ENCODE assay signal across 9 mouse cellular contexts in genomic region chr2:164823181-164823585, GRCm38 (mm10). TPM values are rescaled to one million over a fixed set of nuclear protein-coding genes. Genes with fewer than 3 reads are reported as not detected.
A peak's percentile ranks its signal among the peaks of the same experiment; 100 is the strongest.
DNase-seq lines count a peak whose midpoint lies in the region; ATAC-seq and TF ChIP-seq lines count a peak whose summit lies in the region.
"Had no signal": no experiment of that assay in that cellular context is flagged by ENCODE, and none has a peak within 500 bp of the region (broad histone marks: within the 10 kb centered on the region; RNA-seq: fewer than 3 reads in every experiment).

No protein-coding gene starts in this region.

- no peak for TF ChIP-seq CTCF in spleen, adult 2 months (IDR thresholded peaks at IDR 0.05; ENCODE audit: extremely low read depth, insufficient read depth, insufficient read length, insufficient replicate concordance)

- H3K9ac ChIP-seq in lung, embryonic 16.5 days (ENCODE audit: low read length), result peak overlapping the region; percentile 72
- H3K9ac ChIP-seq in stomach, embryonic 16.5 days (ENCODE audit: low read length), result peak overlapping the region; percentile 77

- no peaks in the 10 kb centered on the region for H3K4me1 ChIP-seq in spleen, adult 2 months (ENCODE audit: control insufficient read depth, insufficient read depth, insufficient read length)
- peaks cover 22% of the 10 kb centered on the region for H3K4me1 ChIP-seq in hindbrain, embryonic 10.5 days (replicated peaks)
- H3K4me1 ChIP-seq in lung, embryonic 16.5 days (replicated peaks; ENCODE audit: control insufficient read depth, insufficient read depth, low read length), result peaks cover 5% of the 10 kb centered on the region
- 0 out of 2 replicates have a peak, but pooled peaks cover 8% of the 10 kb centered on the region for H3K4me1 ChIP-seq in stomach, embryonic 16.5 days (ENCODE audit: control insufficient read depth, insufficient read depth, low read length)

- no peaks in the 10 kb centered on the region for H3K9me3 ChIP-seq in hindbrain, embryonic 10.5 days
- no peaks in the 10 kb centered on the region for H3K9me3 ChIP-seq in lung, embryonic 16.5 days (ENCODE audit: control insufficient read depth, low read length)
- no peaks in the 10 kb centered on the region for H3K9me3 ChIP-seq in stomach, embryonic 16.5 days (replicated peaks; ENCODE audit: control insufficient read depth, low read length)

- under 1% methylated on average over 10 of the region's 10 CpGs for WGBS in spleen, adult 2 months
- WGBS in hindbrain, embryonic 10.5 days, result 3% methylated on average over 10 of the region's 10 CpGs
- 2% methylated on average over 10 of the region's 10 CpGs for WGBS in lung, embryonic 16.5 days
- WGBS in stomach, embryonic 16.5 days, result 1% methylated on average over 10 of the region's 10 CpGs

- peak; percentile 74 for ATAC-seq in lung, embryonic 16.5 days (ENCODE audit: low read depth)
- peak; percentile 61 for ATAC-seq in stomach, embryonic 16.5 days (ENCODE audit: insufficient read depth, low FRiP score)

- H3K4me2 ChIP-seq in lung, embryonic 16.5 days (ENCODE audit: low read depth, low read length), result peak overlapping the region; percentile 60
- peak overlapping the region; percentile 67 for H3K4me2 ChIP-seq in stomach, embryonic 16.5 days (ENCODE audit: low read depth, low read length)

- DNase-seq in adrenal gland, postnatal 10 days, result peak; percentile 43
- DNase-seq in adrenal gland, adult 8-10 months, result no peak
- no peak for DNase-seq in spleen, adult 2 months (ENCODE audit: low read depth in 1 of 2, low spot score in 2 of 2)
- no peak for DNase-seq in spleen, adult 18-20 months
- DNase-seq in hindbrain, embryonic 10.5 days (ENCODE audit: low spot score), result no peak
- DNase-seq in right cerebral cortex, postnatal 4 days, result no peak

- no peaks in the 10 kb centered on the region for H3K27me3 ChIP-seq in spleen, adult 2 months (ENCODE audit: control insufficient read depth, insufficient read depth, low read length)
- no peaks in the 10 kb centered on the region for H3K27me3 ChIP-seq in hindbrain, embryonic 10.5 days (ENCODE audit: insufficient read depth, poor library complexity, severe bottlenecking)
- H3K27me3 ChIP-seq in lung, embryonic 16.5 days (ENCODE audit: control insufficient read depth, insufficient read depth, low read depth, low read length), result no peaks in the 10 kb centered on the region
- no peaks in the 10 kb centered on the region for H3K27me3 ChIP-seq in stomach, embryonic 16.5 days (ENCODE audit: control insufficient read depth, insufficient read depth, low read length)

- H3K36me3 ChIP-seq in spleen, adult 2 months (ENCODE audit: control insufficient read depth, insufficient read depth, low read length), result peaks cover 27% of the 10 kb centered on the region
- peaks cover 58% of the 10 kb centered on the region for H3K36me3 ChIP-seq in hindbrain, embryonic 10.5 days
- H3K36me3 ChIP-seq in lung, embryonic 16.5 days (ENCODE audit: control insufficient read depth, insufficient read depth, low read length), result peaks cover 26% of the 10 kb centered on the region
- 0 out of 2 replicates have a peak, but pooled peaks cover 5% of the 10 kb centered on the region for H3K36me3 ChIP-seq in stomach, embryonic 16.5 days (ENCODE audit: control insufficient read depth, insufficient read depth, low read length)

- H3K4me3 ChIP-seq in spleen, adult 2 months (ENCODE audit: extremely low read depth, insufficient read depth, insufficient read length), result peak overlapping the region; percentile 97
- peak overlapping the region; percentile 78 for H3K4me3 ChIP-seq in hindbrain, embryonic 10.5 days
- peak overlapping the region; percentile 70 for H3K4me3 ChIP-seq in lung, embryonic 16.5 days (ENCODE audit: low read length)
- peak overlapping the region; percentile 82 for H3K4me3 ChIP-seq in stomach, embryonic 16.5 days (replicated peaks; ENCODE audit: low read length)

- H3K27ac ChIP-seq in spleen, adult 2 months (ENCODE audit: insufficient read depth, low read length), result peak overlapping the region; percentile 84
- H3K27ac ChIP-seq in hindbrain, embryonic 10.5 days, result peak overlapping the region; percentile 89
- H3K27ac ChIP-seq in lung, embryonic 16.5 days (ENCODE audit: low read length), result peak overlapping the region; percentile 56
- peak overlapping the region; percentile 80 for H3K27ac ChIP-seq in stomach, embryonic 16.5 days (ENCODE audit: low read length)

- TF ChIP-seq POLR2A in spleen, adult 2 months (IDR thresholded peaks at IDR 0.05; ENCODE audit: low read depth, low read length), result no peak

RNA-seq across cellular contexts. Expression of gene Zswim1, which starts 0.7 kb away (rescaled TPM):
- total RNA-seq in adrenal gland, postnatal 10 days (2021), result 1 to 10 TPM; 6.9 to 8.5 TPM
- total RNA-seq in adrenal gland, adult 8-10 months (2022), result 10 to 100 TPM; 11.1 to 15.3 (median 13.4) TPM
- polyA plus RNA-seq in spleen, adult 2 months (2012; rRNA removed), result 7.7 and 9.3 TPM in 2 replicates
- 25.1 and 27.5 TPM in 2 replicates for polyA plus RNA-seq in hindbrain, embryonic 10.5 days (2016; fragmentation: Nextera tagmentation; extraction: Ambion mirVana)
- polyA plus RNA-seq in lung, embryonic 16.5 days (2015; fragmentation: Nextera tagmentation; extraction: Ambion mirVana), result 16.6 and 16.9 TPM in 2 replicates
- polyA plus RNA-seq in stomach, embryonic 16.5 days (2015; fragmentation: Nextera tagmentation; extraction: Ambion mirVana), result 15.6 and 16.5 TPM in 2 replicates

RNA-seq across cellular contexts. Expression of gene Spata25, which starts 5.2 kb away (rescaled TPM):
- not detected for total RNA-seq in adrenal gland, postnatal 10 days (2021)
- total RNA-seq in adrenal gland, adult 8-10 months (2022), result under 1 TPM in 2 of 4 experiments, not detected in 2; 0.51 to 0.86 TPM
- polyA plus RNA-seq in spleen, adult 2 months (2012; rRNA removed), result 0.16 and 0.40 TPM in 2 replicates
- not detected in 2 replicates for polyA plus RNA-seq in hindbrain, embryonic 10.5 days (2016; fragmentation: Nextera tagmentation; extraction: Ambion mirVana)
- not detected in 2 replicates for polyA plus RNA-seq in lung, embryonic 16.5 days (2015; fragmentation: Nextera tagmentation; extraction: Ambion mirVana)
- not detected in 2 replicates for polyA plus RNA-seq in stomach, embryonic 16.5 days (2015; fragmentation: Nextera tagmentation; extraction: Ambion mirVana)
- polyA plus RNA-seq: large intestine, adult 2 months had no signal

RNA-seq across cellular contexts. Expression of gene Ctsa, which starts 9.5 kb away (rescaled TPM):
- total RNA-seq in adrenal gland, postnatal 10 days (2021), result 100 to 1,000 TPM; 100 to 103 TPM
- total RNA-seq in adrenal gland, adult 8-10 months (2022), result 100 to 1,000 TPM; 103 to 166 (median 137) TPM
- polyA plus RNA-seq in spleen, adult 2 months (2012; rRNA removed), result 318 and 362 TPM in 2 replicates
- polyA plus RNA-seq in hindbrain, embryonic 10.5 days (2016; fragmentation: Nextera tagmentation; extraction: Ambion mirVana), result 98.2 and 104 TPM in 2 replicates
- polyA plus RNA-seq in lung, embryonic 16.5 days (2015; fragmentation: Nextera tagmentation; extraction: Ambion mirVana), result 156 and 161 TPM in 2 replicates
- 159 and 162 TPM in 2 replicates for polyA plus RNA-seq in stomach, embryonic 16.5 days (2015; fragmentation: Nextera tagmentation; extraction: Ambion mirVana)

RNA-seq across cellular contexts. Expression of gene Neurl2, which starts 10.1 kb away (rescaled TPM):
- total RNA-seq in adrenal gland, postnatal 10 days (2021), result 1 to 10 TPM; 3.4 to 8.0 TPM
- total RNA-seq in adrenal gland, adult 8-10 months (2022), result 1 to 10 TPM in 3 of 4 experiments, under 1 TPM in 1; 0.90 to 4.9 (median 3.1) TPM
- polyA plus RNA-seq in spleen, adult 2 months (2012; rRNA removed), result 5.7 and 9.6 TPM in 2 replicates
- 4.3 and 5.1 TPM in 2 replicates for polyA plus RNA-seq in hindbrain, embryonic 10.5 days (2016; fragmentation: Nextera tagmentation; extraction: Ambion mirVana)
- 7.1 and 7.8 TPM in 2 replicates for polyA plus RNA-seq in lung, embryonic 16.5 days (2015; fragmentation: Nextera tagmentation; extraction: Ambion mirVana)
- 7.2 and 7.9 TPM in 2 replicates for polyA plus RNA-seq in stomach, embryonic 16.5 days (2015; fragmentation: Nextera tagmentation; extraction: Ambion mirVana)

RNA-seq across cellular contexts. Expression of gene Zswim3, which starts 18.3 kb away (rescaled TPM):
- 1 to 10 TPM; 4.0 to 4.1 TPM for total RNA-seq in adrenal gland, postnatal 10 days (2021)
- 1 to 10 TPM; 4.0 to 6.7 (median 5.7) TPM for total RNA-seq in adrenal gland, adult 8-10 months (2022)
- 2.5 and 3.0 TPM in 2 replicates for polyA plus RNA-seq in spleen, adult 2 months (2012; rRNA removed)
- polyA plus RNA-seq in hindbrain, embryonic 10.5 days (2016; fragmentation: Nextera tagmentation; extraction: Ambion mirVana), result 9.3 and 12.4 TPM in 2 replicates
- polyA plus RNA-seq in lung, embryonic 16.5 days (2015; fragmentation: Nextera tagmentation; extraction: Ambion mirVana), result 7.9 and 8.9 TPM in 2 replicates
- 8.8 TPM in 2 replicates for polyA plus RNA-seq in stomach, embryonic 16.5 days (2015; fragmentation: Nextera tagmentation; extraction: Ambion mirVana)
